Mouse (Mus musculus): Measurements from ENCODE around the gene Aplp1.
A peak's percentile ranks its signal among the peaks of the same experiment; 100 is the strongest.

The Aplp1 gene

GRCm38 (mm10) chr7:30411023-30411422, 34.3 kb downstream of the Aplp1 start:
- DNase-seq (ENCODE audit: extremely low read depth, low read depth): no peak

- DNase-seq (ENCODE audit: extremely low read depth, low read depth): no peak
Measured at GRCm38 (mm10) chr7:30409789-30410188, 35.5 kb downstream of the Aplp1 start.

GRCm38 (mm10) chr7:30408639-30409038, 36.7 kb downstream of the Aplp1 start:
- no peak for DNase-seq (ENCODE audit: extremely low read depth, low read depth)

GRCm38 (mm10) chr7:30402343-30402742, 43.0 kb downstream of the Aplp1 start:
- DNase-seq (ENCODE audit: extremely low read depth, low read depth): no peak

GRCm38 (mm10) chr7:30399671-30400070, 45.7 kb downstream of the Aplp1 start:
- no peak for DNase-seq (ENCODE audit: extremely low read depth, low read depth)

- DNase-seq (ENCODE audit: extremely low read depth, low read depth): peak; percentile 32
Measured at GRCm38 (mm10) chr7:30394871-30395270, 50.5 kb downstream of the Aplp1 start.

GRCm38 (mm10) chr7:30394379-30394778, 51.0 kb downstream of the Aplp1 start:
- peak; percentile 86 for DNase-seq (ENCODE audit: extremely low read depth, low read depth)

- no peak for DNase-seq (ENCODE audit: extremely low read depth, low read depth)
Measured at GRCm38 (mm10) chr7:30393631-30394030, 51.7 kb downstream of the Aplp1 start.

GRCm38 (mm10) chr7:30392746-30393520, 52.4 kb downstream of the Aplp1 start:
- DNase-seq (ENCODE audit: extremely low read depth, low read depth): no peak

All from MEL-GATA-1-ER (cell line).